Mouse (Mus musculus): ENCODE data around the gene H2-DMb2.

DNA sequence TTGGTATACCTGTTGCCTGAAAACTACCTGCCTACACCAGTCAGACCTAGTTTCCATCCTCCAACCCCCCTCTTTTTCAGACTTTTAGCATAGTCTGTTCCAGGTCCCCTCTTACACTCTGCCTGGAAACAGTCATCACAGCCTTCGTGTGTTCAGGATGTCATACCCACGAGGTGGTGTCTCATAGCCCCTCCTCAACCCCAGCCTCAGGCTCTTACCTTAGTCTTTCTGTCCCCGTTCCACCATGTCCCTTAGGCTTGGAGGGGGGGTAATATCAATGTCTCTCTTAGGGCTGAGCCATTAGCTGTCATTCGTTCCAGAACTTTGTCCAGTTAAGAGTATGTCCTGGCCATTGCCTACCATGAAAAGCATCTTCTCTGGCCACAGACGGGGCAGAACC, 41.9 kb upstream of the H2-DMb2 start:
- TF ChIP-seq POLR2A (IDR thresholded peaks at IDR 0.05; ENCODE audit: control insufficient read depth in 1 of 2, insufficient read depth in 1 of 2, low read depth in 1 of 2, low read length in 2 of 2, poor library complexity in 1 of 2): no peak
- TF ChIP-seq CTCF (IDR thresholded peaks at IDR 0.05 in 2 of 3, conservative IDR thresholded peaks at IDR 0.05 in 1 of 3; ENCODE audit: control insufficient read depth in 1 of 3, insufficient read depth in 1 of 3, low read depth in 2 of 3, low read length in 3 of 3, poor library complexity in 1 of 3, severe bottlenecking in 1 of 3): no peak
- TF ChIP-seq ZMIZ1 (IDR thresholded peaks at IDR 0.05; ENCODE audit: low read depth, low read length): no peak
- TF ChIP-seq RCOR1 (IDR thresholded peaks at IDR 0.05; ENCODE audit: low read depth, low read length): no peak
- TF ChIP-seq EP300 (IDR thresholded peaks at IDR 0.05; ENCODE audit: low read depth in 1 of 2, low read length in 2 of 2): no peak
- TF ChIP-seq TAL1 (IDR thresholded peaks at IDR 0.05; ENCODE audit: low read length): no peak
